Mouse (Mus musculus) bone marrow, adult 2 months (tissue): Measurements from ENCODE around the gene Mbtps2.

Experiments used
- CTCF ChIP-seq: fragments of 200-500 bp; IDR thresholded peaks from 2 replicates; pipeline ENCODE4 v1.5.1; 2011; ENCODE audit warnings: low read length, control low read depth; ENCODE audit not compliant: control insufficient read depth, insufficient read depth
- POLR2A ChIP-seq: fragments of 200-500 bp; IDR thresholded peaks from 2 replicates; pipeline ENCODE4 v1.6.1; 2011; ENCODE audit warnings: low read depth, mild to moderate bottlenecking, control low read depth, low read length, borderline replicate concordance; ENCODE audit not compliant: control insufficient read depth

GRCm38 (mm10) chrX:157633676-157634414, 35.3 kb upstream of the Mbtps2 start:
- no peak for TF ChIP-seq CTCF
- TF ChIP-seq POLR2A = no peak
